In genomic region chr1:180815371-180816024, GRCm38 (mm10) we compare ENCODE assay signal across 12 mouse cellular contexts. TPM values are rescaled to one million over a fixed set of nuclear protein-coding genes. Genes with fewer than 3 reads are reported as not detected.
DNase-seq lines count a peak whose midpoint lies in the region; ATAC-seq lines count a peak whose summit lies in the region.
"Had no signal": no experiment of that assay in that cellular context is flagged by ENCODE, and none has a peak within 500 bp of the region (broad histone marks: within the 10 kb centered on the region; RNA-seq: fewer than 3 reads in every experiment).

No protein-coding gene starts in this region.

- WGBS in kidney, embryonic 14.5 days = 76% methylated on average over 12 of the region's 12 CpGs
- WGBS in kidney, embryonic 16.5 days = 72% methylated on average over 12 of the region's 12 CpGs
- 25% methylated on average over 12 of the region's 12 CpGs for WGBS in forebrain, embryonic 15.5 days
- WGBS in midbrain, embryonic 12.5 days = 36% methylated on average over 12 of the region's 12 CpGs

- no peak overlapping the region for H3K4me3 ChIP-seq in kidney, embryonic 14.5 days (ENCODE audit: low read length)
- H3K4me3 ChIP-seq in kidney, embryonic 16.5 days (ENCODE audit: low read length) = no peak overlapping the region
- peak overlapping the region; percentile 8; the same call in 1 of the 2 replicates for H3K4me3 ChIP-seq in forebrain, embryonic 15.5 days
- H3K4me3 ChIP-seq in midbrain, embryonic 12.5 days = no peak overlapping the region

- H3K9me3 ChIP-seq in kidney, embryonic 14.5 days (ENCODE audit: control insufficient read depth, low read length) = no peaks in the 10 kb centered on the region
- H3K9me3 ChIP-seq in kidney, embryonic 16.5 days (ENCODE audit: low read length) = no peaks in the 10 kb centered on the region
- no peaks in the 10 kb centered on the region for H3K9me3 ChIP-seq in forebrain, embryonic 15.5 days
- no peaks in the 10 kb centered on the region for H3K9me3 ChIP-seq in midbrain, embryonic 12.5 days
- H3K9me3 ChIP-seq: limb, embryonic 12.5 days had no signal

- DNase-seq in cerebellum, postnatal 36 days = peak; percentile 34 to 36
- DNase-seq in lung, postnatal 10 days = no peak
- DNase-seq in urinary bladder, adult 18-20 months (ENCODE audit: low spot score in 2 of 2) = no peak
- DNase-seq: adrenal gland, postnatal 10 days; kidney, postnatal 36 days; right cerebral cortex, postnatal 14 days; thymus, postnatal 14 days had no signal

- no peak overlapping the region for H3K27ac ChIP-seq in kidney, embryonic 14.5 days (ENCODE audit: low read depth, low read length)
- no peak overlapping the region for H3K27ac ChIP-seq in kidney, embryonic 16.5 days (ENCODE audit: low read length)
- peak overlapping the region; percentile 100 for H3K27ac ChIP-seq in forebrain, embryonic 15.5 days (replicated peaks)
- peak overlapping the region; percentile 43; the same call in 1 of the 2 replicates for H3K27ac ChIP-seq in midbrain, embryonic 12.5 days (replicated peaks)

- H3K9ac ChIP-seq in kidney, embryonic 14.5 days (ENCODE audit: low read depth, low read length) = peak overlapping the region; percentile 24; the same call in 1 of the 2 replicates
- H3K9ac ChIP-seq in kidney, embryonic 16.5 days (replicated peaks; ENCODE audit: low read length) = no peak overlapping the region
- peak overlapping the region; percentile 34; the same call in 1 of the 2 replicates for H3K9ac ChIP-seq in forebrain, embryonic 15.5 days (replicated peaks)
- H3K9ac ChIP-seq in midbrain, embryonic 12.5 days (replicated peaks) = peak overlapping the region; percentile 39

- peaks cover 6% of the 10 kb centered on the region; the same call in 1 of the 2 replicates for H3K4me1 ChIP-seq in kidney, embryonic 14.5 days (ENCODE audit: control insufficient read depth, insufficient read depth, low read length)
- H3K4me1 ChIP-seq in kidney, embryonic 16.5 days (ENCODE audit: insufficient read depth, low read length) = peaks cover 14% of the 10 kb centered on the region
- H3K4me1 ChIP-seq in forebrain, embryonic 15.5 days = peaks cover 27% of the 10 kb centered on the region
- H3K4me1 ChIP-seq in midbrain, embryonic 12.5 days = peaks cover 23% of the 10 kb centered on the region

- ATAC-seq in kidney, embryonic 14.5 days (ENCODE audit: low FRiP score, low TSS enrichment) = no peak
- no peak for ATAC-seq in kidney, embryonic 16.5 days (ENCODE audit: low FRiP score, low TSS enrichment)
- no peak for ATAC-seq in forebrain, embryonic 15.5 days (replicated peaks)
- no peak for ATAC-seq in midbrain, embryonic 12.5 days (ENCODE audit: low FRiP score, low read depth)

- peaks cover 3% of the 10 kb centered on the region; the same call in 1 of the 2 replicates for H3K36me3 ChIP-seq in kidney, embryonic 14.5 days (ENCODE audit: control insufficient read depth, insufficient read depth, low read length)
- peaks cover 3% of the 10 kb centered on the region; the same call in 1 of the 2 replicates for H3K36me3 ChIP-seq in kidney, embryonic 16.5 days (ENCODE audit: insufficient read depth, low read length)
- peaks cover 3% of the 10 kb centered on the region; the same call in 1 of the 2 replicates for H3K36me3 ChIP-seq in forebrain, embryonic 15.5 days
- H3K36me3 ChIP-seq in midbrain, embryonic 12.5 days = peaks cover under 1% of the 10 kb centered on the region

- no peaks in the 10 kb centered on the region for H3K27me3 ChIP-seq in kidney, embryonic 14.5 days (ENCODE audit: control insufficient read depth, insufficient read depth, low read length)
- no peaks in the 10 kb centered on the region for H3K27me3 ChIP-seq in kidney, embryonic 16.5 days (ENCODE audit: insufficient read depth, low read length)
- no peaks in the 10 kb centered on the region for H3K27me3 ChIP-seq in forebrain, embryonic 15.5 days
- H3K27me3 ChIP-seq in midbrain, embryonic 12.5 days = no peaks in the 10 kb centered on the region
- H3K27me3 ChIP-seq: limb, embryonic 12.5 days had no signal

- H3K4me2 ChIP-seq in kidney, embryonic 14.5 days (replicated peaks; ENCODE audit: low read depth, low read length) = no peak overlapping the region
- no peak overlapping the region for H3K4me2 ChIP-seq in kidney, embryonic 16.5 days (replicated peaks; ENCODE audit: low read depth, low read length)
- H3K4me2 ChIP-seq in forebrain, embryonic 15.5 days (replicated peaks) = peak overlapping the region; percentile 38
- peak overlapping the region; percentile 26 for H3K4me2 ChIP-seq in midbrain, embryonic 12.5 days (replicated peaks)

RNA-seq across cellular contexts. Expression of gene H3f3a, which starts 1.8 kb away (rescaled TPM):
- 2,845 and 3,531 TPM in 2 replicates for polyA plus RNA-seq in kidney, embryonic 14.5 days (2014; fragmentation: Nextera tagmentation; extraction: Ambion mirVana)
- 2,516 and 2,589 TPM in 2 replicates for polyA plus RNA-seq in kidney, embryonic 16.5 days (2015; fragmentation: Nextera tagmentation; extraction: Ambion mirVana)
- polyA plus RNA-seq in forebrain, embryonic 15.5 days (2015; fragmentation: Nextera tagmentation; extraction: Ambion mirVana) = 3,899 and 4,029 TPM in 2 replicates
- 3,369 and 3,552 TPM in 2 replicates for polyA plus RNA-seq in midbrain, embryonic 12.5 days (2016; fragmentation: Nextera tagmentation; extraction: Ambion mirVana)

RNA-seq across cellular contexts. Expression of gene Sde2, which starts 35.4 kb away (rescaled TPM):
- polyA plus RNA-seq in kidney, embryonic 14.5 days (2014; fragmentation: Nextera tagmentation; extraction: Ambion mirVana) = 32.9 and 39.6 TPM in 2 replicates
- polyA plus RNA-seq in kidney, embryonic 16.5 days (2015; fragmentation: Nextera tagmentation; extraction: Ambion mirVana) = 41.4 and 42.8 TPM in 2 replicates
- 35.7 and 35.9 TPM in 2 replicates for polyA plus RNA-seq in forebrain, embryonic 15.5 days (2015; fragmentation: Nextera tagmentation; extraction: Ambion mirVana)
- polyA plus RNA-seq in midbrain, embryonic 12.5 days (2016; fragmentation: Nextera tagmentation; extraction: Ambion mirVana) = 36.3 and 36.7 TPM in 2 replicates

Comparison
In these comparisons a context has a peak if more than half of its experiments do, and no peak if none do; other contexts are left out.
1. H3K27ac ChIP-seq: peak in forebrain, embryonic 15.5 days (single experiment) and midbrain, embryonic 12.5 days (single experiment); none in kidney, embryonic 14.5 days (single experiment) and kidney, embryonic 16.5 days (single experiment).
2. H3K4me2 ChIP-seq: peak in forebrain, embryonic 15.5 days (single experiment) and midbrain, embryonic 12.5 days (single experiment); none in kidney, embryonic 14.5 days (single experiment) and kidney, embryonic 16.5 days (single experiment).
3. DNase-seq: peak in cerebellum, postnatal 36 days (2 of 2); none in lung, postnatal 10 days (single experiment) and urinary bladder, adult 18-20 months (0 of 2).